Mouse (Mus musculus): ENCODE data around the gene Gimap3. TPM values are rescaled to one million over a fixed set of nuclear protein-coding genes. Genes with fewer than 3 reads are reported as not detected.
A peak's percentile ranks its signal among the peaks of the same experiment; 100 is the strongest.

Gimap3 gene
- total RNA-seq, 2 experiments from 2014 or later, result not detected

DNA sequence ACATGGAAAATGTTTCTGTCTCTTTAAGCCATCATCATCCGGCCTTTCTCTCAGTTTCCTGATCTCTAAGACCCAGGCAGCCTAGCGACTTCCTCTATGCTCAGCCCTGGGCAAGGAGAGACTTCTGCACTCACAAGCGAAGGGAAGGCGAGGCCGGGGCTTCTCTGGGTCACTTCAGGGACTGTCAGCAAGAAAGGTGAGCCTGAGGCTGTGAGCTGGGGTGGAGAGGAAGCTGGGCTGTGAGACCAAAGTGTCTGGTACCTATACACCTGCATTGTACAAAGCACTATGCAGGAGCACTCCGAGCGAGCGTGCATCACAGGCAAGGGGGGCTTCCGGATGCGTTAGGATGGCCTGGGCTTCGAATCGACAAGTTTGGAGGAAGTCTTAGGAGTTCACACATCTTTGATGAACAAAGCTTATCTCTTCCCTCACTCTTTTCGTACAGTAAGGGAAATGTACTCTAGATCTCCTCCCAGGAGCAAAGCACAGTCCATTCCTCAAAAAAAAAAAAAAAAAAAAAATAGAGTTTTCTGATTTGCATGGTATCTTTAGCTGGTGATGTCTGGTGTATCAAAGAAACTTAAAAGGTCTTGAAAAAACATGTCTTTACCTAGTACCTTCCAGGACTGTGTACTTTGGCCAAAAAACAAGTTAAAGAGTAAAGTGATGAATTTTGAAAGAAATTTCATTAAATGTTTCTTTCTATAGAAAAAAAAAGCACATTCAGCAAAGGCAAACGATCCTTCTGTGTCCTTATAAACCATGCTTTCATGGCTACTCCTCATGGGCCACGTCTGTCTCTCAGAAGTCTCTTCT is 31.5 kb downstream of the Gimap3 start, which contains the start of gene Gimap1:
Gene Gimap1, plus strand, starts transcription at position 94 of the 819 bp plus-strand sequence.
- Histone ChIP-seq H3K4me3 (peak within 1 kb of the TSS; percentile 41), H3K27ac (peak within 1 kb of the TSS; percentile 64)
- TF ChIP-seq CTCF (conservative IDR thresholded peaks at IDR 0.05), result no peak
- DNase-seq (ENCODE audit: low spot score in 2 of 2), result no peak

DNA sequence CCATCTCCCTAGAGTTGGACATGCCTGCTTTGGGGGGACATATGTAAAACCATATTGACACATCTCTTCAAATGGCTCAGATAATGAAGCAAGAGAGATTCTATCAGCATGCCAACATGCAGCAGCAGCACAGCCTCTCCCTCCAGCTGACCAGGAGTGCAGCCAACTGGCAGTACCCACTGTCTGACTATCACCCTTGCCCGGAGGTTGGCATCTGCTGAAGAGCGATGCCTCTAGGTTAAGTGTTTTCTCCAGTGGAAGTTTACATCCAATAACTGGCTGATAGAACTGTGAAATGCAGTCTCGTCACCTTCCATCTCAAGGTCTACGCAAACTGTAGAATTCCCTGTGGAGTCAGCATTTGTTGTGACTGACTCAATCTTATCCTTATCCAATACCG is 33.0 kb downstream of the Gimap3 start:
- DNase-seq (ENCODE audit: low spot score in 2 of 2), result no peak
- no peak for TF ChIP-seq CTCF (conservative IDR thresholded peaks at IDR 0.05)
- no peak overlapping the region for H3K27ac ChIP-seq
- H3K4me3 ChIP-seq, result no peak overlapping the region

DNA sequence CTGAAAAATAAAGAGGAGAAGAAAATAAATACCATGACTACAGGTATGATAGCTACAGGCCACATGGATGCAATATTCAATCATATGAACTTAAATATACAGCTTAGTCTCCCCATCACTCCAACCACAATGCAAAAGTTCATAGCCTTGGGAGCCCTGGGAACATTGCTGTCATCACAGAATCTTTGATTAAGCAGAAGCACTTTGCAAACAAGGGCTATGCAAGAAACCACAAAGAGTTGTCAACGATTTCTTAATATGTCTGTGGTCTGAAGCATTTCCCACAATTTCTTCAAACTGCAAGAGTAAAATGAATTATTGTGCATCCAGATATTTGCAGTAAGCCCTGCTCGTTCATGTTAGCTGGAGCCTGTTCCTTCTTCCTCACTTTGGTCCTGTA is 33.6 kb downstream of the Gimap3 start:
- no peak overlapping the region for H3K4me3 ChIP-seq
- no peak overlapping the region for H3K27ac ChIP-seq
- DNase-seq (ENCODE audit: low spot score in 2 of 2), result no peak
- TF ChIP-seq CTCF (conservative IDR thresholded peaks at IDR 0.05), result no peak

GRCm38 (mm10) chr6:48733660-48734059 is 37.0 kb downstream of the Gimap3 start:
- no peak for TF ChIP-seq CTCF (conservative IDR thresholded peaks at IDR 0.05)
- DNase-seq (ENCODE audit: low spot score in 2 of 2), result no peak
- no peak overlapping the region for H3K4me3 ChIP-seq
- no peak overlapping the region for H3K27ac ChIP-seq

DNA sequence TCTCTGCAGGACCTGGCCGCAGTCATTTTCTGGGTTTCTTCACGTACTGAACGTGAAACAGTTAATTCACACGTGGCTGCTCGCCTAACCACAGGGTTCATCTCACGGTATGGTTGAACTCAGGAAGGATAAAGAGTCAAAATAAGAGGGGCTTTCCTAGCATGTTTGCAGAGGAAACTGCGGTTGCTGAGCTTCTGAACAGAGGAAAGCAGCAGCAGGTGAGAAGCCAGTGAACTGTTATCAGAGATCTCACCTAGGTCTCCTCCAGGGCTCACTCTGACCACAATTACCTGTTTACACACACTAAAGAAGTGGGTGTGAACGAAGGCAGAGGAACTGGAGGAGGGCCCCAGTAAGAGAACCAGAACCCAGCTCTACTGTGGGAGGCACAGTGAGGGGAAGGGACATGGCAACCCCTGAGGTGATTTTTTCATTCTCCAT is 37.8 kb downstream of the Gimap3 start:
- no peak for DNase-seq (ENCODE audit: low spot score in 2 of 2)
- Histone ChIP-seq H3K27ac (no peak overlapping the region), H3K4me3 (no peak overlapping the region)
- no peak for TF ChIP-seq CTCF (conservative IDR thresholded peaks at IDR 0.05)

GRCm38 (mm10) chr6:48727761-48728160 is 42.9 kb downstream of the Gimap3 start:
- H3K27ac ChIP-seq, result no peak overlapping the region

GRCm38 (mm10) chr6:48725476-48725875 is 45.2 kb downstream of the Gimap3 start:
- DNase-seq (ENCODE audit: low spot score in 2 of 2), result peak in 1 of 2 experiments; percentile 16
- Histone ChIP-seq H3K4me3 (no peak overlapping the region), H3K27ac (0 out of 2 replicates have a peak overlapping the region, but pooled peaks have one; percentile 36)
- TF ChIP-seq CTCF (conservative IDR thresholded peaks at IDR 0.05), result no peak

More at GRCm38 (mm10) chr6:48727761-48728160, 42.9 kb downstream of the Gimap3 start:
- no peak overlapping the region for H3K4me3 ChIP-seq
- no peak for TF ChIP-seq CTCF (conservative IDR thresholded peaks at IDR 0.05)
- DNase-seq (ENCODE audit: low spot score in 2 of 2), result no peak

DNA sequence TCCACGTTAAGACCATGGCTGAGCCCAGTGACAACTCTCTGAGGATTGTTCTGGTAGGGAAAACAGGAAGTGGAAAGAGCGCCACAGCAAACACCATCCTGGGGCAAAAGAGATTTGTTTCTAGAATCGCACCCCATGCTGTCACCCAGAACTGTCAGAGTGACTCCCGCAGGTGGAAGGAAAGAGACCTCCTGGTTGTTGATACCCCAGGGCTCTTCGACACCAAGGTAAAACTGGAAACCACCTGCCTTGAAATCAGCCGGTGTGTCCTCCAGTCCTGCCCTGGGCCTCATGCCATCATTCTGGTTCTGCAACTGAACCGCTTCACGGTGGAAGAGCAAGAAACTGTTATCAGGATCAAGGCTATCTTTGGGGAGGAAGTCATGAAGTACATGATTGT is 47.2 kb downstream of the Gimap3 start:
- DNase-seq (ENCODE audit: low spot score in 2 of 2), result no peak
- TF ChIP-seq CTCF (conservative IDR thresholded peaks at IDR 0.05), result no peak
- H3K27ac ChIP-seq, result no peak overlapping the region
- H3K4me3 ChIP-seq, result no peak overlapping the region

DNA sequence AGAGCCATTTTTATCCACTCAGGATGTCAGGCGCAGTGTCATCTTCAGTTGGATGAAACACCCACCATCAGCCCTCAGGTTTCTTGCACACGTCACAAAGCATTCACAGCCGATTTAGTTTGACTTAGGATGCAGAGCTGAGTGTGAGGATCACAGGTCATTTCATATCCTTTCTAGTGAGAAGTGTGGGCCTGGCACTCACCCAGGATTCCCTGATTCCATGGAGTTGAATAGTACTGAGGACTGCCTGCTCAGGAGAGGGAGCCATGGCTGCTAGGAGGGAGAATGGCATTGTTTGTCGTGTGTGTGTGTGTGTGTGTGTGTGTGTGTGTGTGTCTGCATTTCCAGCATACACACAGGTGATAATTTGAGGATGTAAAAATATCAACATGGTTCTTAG is 50.3 kb downstream of the Gimap3 start:
- TF ChIP-seq CTCF (conservative IDR thresholded peaks at IDR 0.05), result no peak
- H3K4me3 ChIP-seq, result no peak overlapping the region
- no peak overlapping the region for H3K27ac ChIP-seq
- DNase-seq (ENCODE audit: low spot score in 2 of 2), result no peak

DNA sequence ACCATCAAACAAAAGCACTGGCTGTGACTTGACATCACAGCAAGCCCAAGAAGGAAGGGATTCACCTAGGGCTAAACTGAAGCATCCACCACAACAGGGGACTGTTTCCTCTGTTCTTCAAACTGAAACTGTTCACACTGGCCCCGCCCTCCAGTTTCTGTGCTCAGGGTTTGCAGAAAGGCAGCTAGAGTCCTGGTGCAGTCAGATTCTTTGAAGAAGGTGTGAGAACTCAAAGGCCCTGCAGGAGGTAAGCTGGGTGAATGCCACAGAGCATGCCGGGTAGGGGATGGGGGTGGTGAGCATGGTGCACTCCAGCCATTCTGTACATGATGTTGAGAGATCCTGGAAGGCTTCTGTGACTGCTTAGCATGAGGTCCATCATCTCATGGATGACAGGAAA is 52.2 kb downstream of the Gimap3 start, which contains the start of the genes Gm28053 and Gimap7:
Gene Gm28053, plus strand, starts transcription at position 153 of the 400 bp plus-strand sequence.
Gene Gimap7, plus strand, starts transcription at position 167 of the 400 bp plus-strand sequence.
- TF ChIP-seq CTCF (conservative IDR thresholded peaks at IDR 0.05), result no peak
- H3K4me3 ChIP-seq, result no peak within 1 kb of the TSS
- DNase-seq (ENCODE audit: low spot score in 2 of 2), result no peak
- H3K27ac ChIP-seq, result no peak within 1 kb of the TSS

Other genes starting within 250 kb of the Gimap3 start
- gene Atp6v0e2, start 233.2 kb downstream of the Gimap3 start, total RNA-seq (2021), result 100 to 1,000 TPM; 443 to 456 TPM
- gene Lrrc61, start 216.1 kb downstream of the Gimap3 start, total RNA-seq (2021), result 10 to 100 TPM; 36.6 to 40.9 TPM
- gene Rarres2, start 198.1 kb downstream of the Gimap3 start, total RNA-seq (2021), result 10 to 100 TPM; 11.4 to 16.0 TPM
- gene Gm45021, start 181.2 kb downstream of the Gimap3 start, total RNA-seq (2021), result not detected
- gene Repin1, start 177.0 kb downstream of the Gimap3 start, total RNA-seq (2021), result 10 to 100 TPM; 48.6 to 53.1 TPM
- gene Gm44965, start 176.9 kb downstream of the Gimap3 start, total RNA-seq (2021), result not detected
- gene Zfp775, start 168.8 kb downstream of the Gimap3 start, total RNA-seq (2021), result 10 to 100 TPM in 1 of 2 experiments, 1 to 10 TPM in 1; 7.9 to 10.4 TPM
- 10 to 100 TPM; 12.7 to 13.4 TPM for gene AI854703, start 144.1 kb downstream of the Gimap3 start, total RNA-seq (2021)
- gene Gimap8, start 123.6 kb downstream of the Gimap3 start, total RNA-seq (2021), result under 1 TPM; 0.81 to 0.97 TPM
- gene Gimap9, start 94.7 kb downstream of the Gimap3 start, total RNA-seq (2021), result under 1 TPM; 0.42 to 0.44 TPM
- not detected for gene Gimap4, start 86.3 kb downstream of the Gimap3 start, total RNA-seq (2021)
- 1 to 10 TPM; 4.2 to 5.5 TPM for gene Gimap6, start 62.6 kb downstream of the Gimap3 start, total RNA-seq (2021)
- not detected for gene Gm28053, start 52.2 kb downstream of the Gimap3 start, total RNA-seq (2021)
- not detected for gene Gimap7, start 52.2 kb downstream of the Gimap3 start, total RNA-seq (2021)
- gene Gimap1, start 31.8 kb downstream of the Gimap3 start, total RNA-seq (2021), result 1 to 10 TPM; 1.5 to 3.9 TPM
- gene Gimap5, start 24.7 kb downstream of the Gimap3 start, total RNA-seq (2021), result 1 to 10 TPM in 1 of 2 experiments, under 1 TPM in 1; 0.74 to 1.5 TPM
- 10 to 100 TPM; 26.0 to 30.7 TPM for gene Tmem176a, start 70.1 kb upstream of the Gimap3 start, total RNA-seq (2021)
- gene Tmem176b, start 70.6 kb upstream of the Gimap3 start, total RNA-seq (2021), result 10 to 100 TPM; 51.4 to 57.1 TPM
- gene Aoc1, start 102.0 kb upstream of the Gimap3 start, total RNA-seq (2021), result not detected
- gene 1600015I10Rik, start 159.0 kb upstream of the Gimap3 start, total RNA-seq (2021), result not detected
- gene Doxl2, start 204.1 kb upstream of the Gimap3 start, total RNA-seq (2021), result not detected
- not detected for gene Svs1, start 216.0 kb upstream of the Gimap3 start, total RNA-seq (2021)

Data from layer of hippocampus, adult 2 months (tissue).